ENCODE assay signal across 9 mouse cellular contexts in genomic region chr9:106112770-106113423, GRCm38 (mm10). TPM values are rescaled to one million over a fixed set of nuclear protein-coding genes. Genes with fewer than 3 reads are reported as not detected.
DNase-seq lines count a peak whose midpoint lies in the region; ATAC-seq lines count a peak whose summit lies in the region.
"Had no signal": no experiment of that assay in that cellular context is flagged by ENCODE, and none has a peak within 500 bp of the region (broad histone marks: within the 10 kb centered on the region; RNA-seq: fewer than 3 reads in every experiment).

No protein-coding gene starts in this region.

- H3K9ac ChIP-seq in forebrain, embryonic 14.5 days (ENCODE audit: low read length), result no peak overlapping the region
- no peak overlapping the region for H3K9ac ChIP-seq in midbrain, embryonic 11.5 days (ENCODE audit: low read length)

- H3K9me3 ChIP-seq in forebrain, embryonic 14.5 days (replicated peaks; ENCODE audit: control insufficient read depth, low read length), result no peaks in the 10 kb centered on the region
- no peaks in the 10 kb centered on the region for H3K9me3 ChIP-seq in midbrain, embryonic 11.5 days (ENCODE audit: control insufficient read depth, low read length)

- peak; percentile 45; the same call in 1 of the 2 replicates for ATAC-seq in forebrain, embryonic 14.5 days
- ATAC-seq in midbrain, embryonic 11.5 days (ENCODE audit: low FRiP score), result peak; percentile 40; the same call in 1 of the 2 replicates
- no peak for ATAC-seq in megakaryocyte, adult 5-6 weeks (ENCODE audit: poor library complexity, severe bottlenecking)

- H3K36me3 ChIP-seq in forebrain, embryonic 14.5 days (ENCODE audit: control insufficient read depth, insufficient read depth, low read length), result no peaks in the 10 kb centered on the region
- H3K36me3 ChIP-seq in midbrain, embryonic 11.5 days (ENCODE audit: control insufficient read depth, insufficient read depth, low read length), result no peaks in the 10 kb centered on the region

- no peaks in the 10 kb centered on the region for H3K27me3 ChIP-seq in forebrain, embryonic 14.5 days (replicated peaks; ENCODE audit: control insufficient read depth, insufficient read depth, low read length)
- no peaks in the 10 kb centered on the region for H3K27me3 ChIP-seq in midbrain, embryonic 11.5 days (ENCODE audit: control insufficient read depth, insufficient read depth, low read length)

- 27% methylated on average over 10 of the region's 10 CpGs for WGBS in forebrain, embryonic 14.5 days
- 30% methylated on average over 10 of the region's 10 CpGs for WGBS in midbrain, embryonic 11.5 days

- peak; percentile 46 for DNase-seq in Muller cell, postnatal 12 days (ENCODE audit: inconsistent ontology term)
- peak; percentile 40 for DNase-seq in c-Kit-positive CD71-negative TER-119-negative erythroid progenitor cells, embryonic 14.5 days (ENCODE audit: low read depth)
- DNase-seq in forebrain, embryonic 14.5 days (ENCODE audit: low spot score), result peak; percentile 89
- DNase-seq in hindlimb bud, embryonic 11.5 days (ENCODE audit: extremely low spot score, low read depth, low spot score), result peak; percentile 50
- DNase-seq in layer of hippocampus, postnatal 36 days, result peak; percentile 75 to 78
- peak; percentile 98 for DNase-seq in midbrain, embryonic 11.5 days (ENCODE audit: low spot score, missing footprints)
- DNase-seq in spleen, adult 12 weeks (ENCODE audit: low spot score), result peak; percentile 42

- no peak overlapping the region for H3K4me2 ChIP-seq in forebrain, embryonic 14.5 days (ENCODE audit: low read length)
- H3K4me2 ChIP-seq in midbrain, embryonic 11.5 days, result no peak overlapping the region

- H3K27ac ChIP-seq in forebrain, embryonic 14.5 days (ENCODE audit: low read depth, low read length), result no peak overlapping the region
- no peak overlapping the region for H3K27ac ChIP-seq in midbrain, embryonic 11.5 days (ENCODE audit: low read depth, low read length)
- H3K27ac ChIP-seq: macrophage had no signal

- H3K4me1 ChIP-seq in forebrain, embryonic 14.5 days (ENCODE audit: control insufficient read depth, insufficient read depth, low read length), result peaks cover 9% of the 10 kb centered on the region; the same call in 1 of the 2 replicates
- 0 out of 2 replicates have a peak, but pooled peaks cover 6% of the 10 kb centered on the region for H3K4me1 ChIP-seq in midbrain, embryonic 11.5 days (ENCODE audit: control insufficient read depth, insufficient read depth, low read length)

- no peak overlapping the region for H3K4me3 ChIP-seq in forebrain, embryonic 14.5 days (ENCODE audit: low read depth, low read length)
- H3K4me3 ChIP-seq in midbrain, embryonic 11.5 days (ENCODE audit: low read depth, low read length), result no peak overlapping the region

RNA-seq across cellular contexts. Expression of gene Col6a4, which starts 16.3 kb away (rescaled TPM):
- polyA plus RNA-seq in forebrain, embryonic 14.5 days (2014; fragmentation: Nextera tagmentation; extraction: Ambion mirVana), result 0.22 and 0.66 TPM in 2 replicates
- total RNA-seq in layer of hippocampus, postnatal 36 days (2021), result 1 to 10 TPM; 1.2 to 1.8 TPM
- 0.11 TPM in 1 of 2 replicates, not detected in the other for polyA plus RNA-seq in midbrain, embryonic 11.5 days (2014; fragmentation: Nextera tagmentation; extraction: Ambion mirVana)
- not detected in 2 replicates for total RNA-seq in megakaryocyte, adult 5-6 weeks (2015)
- not detected in 2 replicates for total RNA-seq in megakaryocyte, adult 5-6 weeks (2017)
- polyA plus RNA-seq: macrophage had no signal

RNA-seq across cellular contexts. Expression of gene Glyctk, which starts 45.0 kb away (rescaled TPM):
- polyA plus RNA-seq in forebrain, embryonic 14.5 days (2014; fragmentation: Nextera tagmentation; extraction: Ambion mirVana), result 2.3 TPM in 2 replicates
- 1 to 10 TPM; 4.2 to 4.8 TPM for total RNA-seq in layer of hippocampus, postnatal 36 days (2021)
- 5.6 and 6.3 TPM in 2 replicates for polyA plus RNA-seq in midbrain, embryonic 11.5 days (2014; fragmentation: Nextera tagmentation; extraction: Ambion mirVana)
- total RNA-seq in megakaryocyte, adult 5-6 weeks (2015), result 0.11 and 0.89 TPM in 2 replicates
- 0.88 and 1.8 TPM in 2 replicates for total RNA-seq in megakaryocyte, adult 5-6 weeks (2017)

RNA-seq across cellular contexts. Expression of gene Wdr82, which starts 57.8 kb away (rescaled TPM):
- polyA plus RNA-seq in forebrain, embryonic 14.5 days (2014; fragmentation: Nextera tagmentation; extraction: Ambion mirVana), result 54.7 and 56.4 TPM in 2 replicates
- total RNA-seq in layer of hippocampus, postnatal 36 days (2021), result 100 to 1,000 TPM; 143 TPM
- polyA plus RNA-seq in midbrain, embryonic 11.5 days (2014; fragmentation: Nextera tagmentation; extraction: Ambion mirVana), result 30.2 and 32.6 TPM in 2 replicates
- 41.5 and 49.1 TPM in 2 replicates for total RNA-seq in megakaryocyte, adult 5-6 weeks (2015)
- total RNA-seq in megakaryocyte, adult 5-6 weeks (2017), result 49.8 and 61.9 TPM in 2 replicates

Comparison
In these comparisons a context has a peak if more than half of its experiments do, and no peak if none do; other contexts are left out.
1. DNase-seq: peak in every context shown above with its lines; median percentile 98 in midbrain, embryonic 11.5 days; 89 in forebrain, embryonic 14.5 days; 76 in layer of hippocampus, postnatal 36 days; 50 in hindlimb bud, embryonic 11.5 days; 46 in Muller cell, postnatal 12 days; 42 in spleen, adult 12 weeks; 40 in c-Kit-positive CD71-negative TER-119-negative erythroid progenitor cells, embryonic 14.5 days.